Mouse (Mus musculus) spleen, adult 2 months (tissue): ENCODE results near the gene Cptp.

Source experiments
- CTCF ChIP-seq: fragments of 200-500 bp; IDR thresholded peaks from 2 replicates; pipeline ENCODE4 v1.5.1; 2011; ENCODE audit warnings: mild to moderate bottlenecking, inconsistent platforms; ENCODE audit not compliant: insufficient read depth, insufficient read length, insufficient replicate concordance; ENCODE audit errors: extremely low read depth
- POLR2A ChIP-seq: fragments of 200-500 bp; IDR thresholded peaks from 2 replicates; pipeline ENCODE4 v1.6.1; 2011; ENCODE audit warnings: low read depth, low read length, inconsistent platforms

DNA sequence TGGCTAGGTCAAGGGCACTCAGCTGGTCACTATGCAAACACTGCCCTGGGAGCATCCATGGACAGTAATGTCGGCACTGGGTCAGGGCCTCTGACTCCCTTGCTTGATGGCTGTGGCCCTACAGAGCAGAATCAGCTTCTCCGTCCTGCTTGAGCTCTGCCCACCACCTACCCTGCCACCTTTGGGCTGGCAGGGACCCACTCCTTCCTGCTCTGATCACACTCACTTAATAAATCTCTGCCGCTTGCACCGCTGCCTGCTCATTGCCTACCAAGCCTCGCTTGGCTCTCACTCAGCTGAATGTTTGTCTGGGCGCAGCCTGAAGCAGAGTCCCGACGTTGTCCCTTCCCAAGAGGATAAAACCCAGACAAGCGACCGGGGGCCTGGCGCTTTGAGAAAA lies 37.8 kb upstream of the Cptp start:
- TF ChIP-seq CTCF (no peak), POLR2A (no peak)
